Mouse (Mus musculus) fat pad, adult 2 months (tissue): Measurements from ENCODE around the gene Sall1.

Experiments used
- DNase-seq: peaks from one replicate; pipeline ENCODE4 v3.0.0-alpha.2; 2011; ENCODE audit warnings: low read depth, low spot score; ENCODE audit errors: extremely low read depth

Sall1 gene

GRCm38 (mm10) chr8:89043940-89044339 is at the start of gene Sall1:
Gene Sall1, minus strand, starts transcription at chr8:89044162.
- no peak for DNase-seq

GRCm38 (mm10) chr8:89089916-89090315 is 46.0 kb upstream of the Sall1 start:
- no peak for DNase-seq

GRCm38 (mm10) chr8:89079147-89079546 is 35.2 kb upstream of the Sall1 start:
- DNase-seq = no peak

GRCm38 (mm10) chr8:89072968-89073382 is 29.0 kb upstream of the Sall1 start:
- no peak for DNase-seq

- no peak for DNase-seq
These were observed 23.5 kb upstream of the Sall1 start for GRCm38 (mm10) chr8:89067499-89067898.

GRCm38 (mm10) chr8:89064042-89064441 is 20.1 kb upstream of the Sall1 start:
- DNase-seq = no peak

- no peak for DNase-seq
These were observed 19.5 kb upstream of the Sall1 start for GRCm38 (mm10) chr8:89063366-89064040.

- DNase-seq = no peak
These were observed 16.8 kb upstream of the Sall1 start for GRCm38 (mm10) chr8:89060717-89061116.

- DNase-seq = no peak
These were observed 15.5 kb upstream of the Sall1 start for GRCm38 (mm10) chr8:89059507-89059906.

GRCm38 (mm10) chr8:89052880-89053279 is 8.9 kb upstream of the Sall1 start:
- DNase-seq = no peak

- DNase-seq = no peak
These were observed 2.8 kb upstream of the Sall1 start for GRCm38 (mm10) chr8:89046639-89047348.

GRCm38 (mm10) chr8:89046226-89046625 is 2.3 kb upstream of the Sall1 start:
- no peak for DNase-seq

GRCm38 (mm10) chr8:89045726-89046125 is 1.8 kb upstream of the Sall1 start:
- DNase-seq = no peak

GRCm38 (mm10) chr8:89045218-89045601 is 1.2 kb upstream of the Sall1 start:
- no peak for DNase-seq

- no peak for DNase-seq
These were observed 702 bp upstream of the Sall1 start for GRCm38 (mm10) chr8:89044511-89045217.

GRCm38 (mm10) chr8:89043371-89043841 is 556 bp downstream of the Sall1 start:
- DNase-seq = no peak

- no peak for DNase-seq
These were observed 1.2 kb downstream of the Sall1 start for GRCm38 (mm10) chr8:89042560-89043370.

- no peak for DNase-seq
These were observed 1.9 kb downstream of the Sall1 start for GRCm38 (mm10) chr8:89042118-89042460.

GRCm38 (mm10) chr8:89041421-89042117 is 2.4 kb downstream of the Sall1 start:
- DNase-seq = no peak

GRCm38 (mm10) chr8:89040751-89041420 is 3.1 kb downstream of the Sall1 start:
- DNase-seq = no peak
